Mouse (Mus musculus): Measurements from ENCODE around the gene Med16.

DNA sequence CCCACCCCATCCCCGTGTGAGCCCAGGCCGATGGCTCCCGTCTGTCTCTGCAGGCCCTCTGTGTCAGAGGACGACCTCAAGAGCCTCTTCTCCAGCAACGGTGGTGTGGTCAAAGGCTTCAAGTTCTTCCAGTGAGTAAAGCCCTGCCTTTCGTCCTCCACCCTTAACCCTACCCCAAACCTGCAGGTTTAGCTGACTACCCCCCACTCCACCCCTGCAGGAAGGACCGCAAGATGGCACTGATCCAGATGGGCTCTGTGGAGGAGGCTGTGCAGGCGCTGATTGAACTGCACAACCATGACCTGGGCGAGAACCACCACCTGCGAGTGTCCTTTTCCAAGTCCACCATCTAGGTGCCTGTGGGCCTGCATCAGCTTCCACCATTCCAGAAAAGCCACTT, 45.8 kb downstream of the Med16 start:
- no peak for TF ChIP-seq POLR2A (IDR thresholded peaks at IDR 0.05; ENCODE audit: low read depth, low read length)
- TF ChIP-seq CTCF (conservative IDR thresholded peaks at IDR 0.05; ENCODE audit: insufficient read depth, insufficient read length, low read depth, low read length) = no peak

Measured in kidney, adult 2 months (tissue).